Mouse (Mus musculus) bone marrow, adult 2 months (tissue): Measurements from ENCODE around the gene B130006D01Rik.

Experiments
- CTCF ChIP-seq: fragments of 200-500 bp; IDR thresholded peaks from 2 replicates; pipeline ENCODE4 v1.5.1; 2011; ENCODE audit warnings: low read length, control low read depth; ENCODE audit not compliant: control insufficient read depth, insufficient read depth
- POLR2A ChIP-seq: fragments of 200-500 bp; IDR thresholded peaks from 2 replicates; pipeline ENCODE4 v1.6.1; 2011; ENCODE audit warnings: low read depth, mild to moderate bottlenecking, control low read depth, low read length, borderline replicate concordance; ENCODE audit not compliant: control insufficient read depth

- TF ChIP-seq CTCF: peak; percentile 71
- TF ChIP-seq POLR2A: no peak
These were observed 47.1 kb upstream of the B130006D01Rik start for GRCm38 (mm10) chr11:95676307-95676706.
